Mouse (Mus musculus) megakaryocyte, embryonic 14.5 days (primary cell): Measurements from ENCODE around the gene Gm20425.

ENCODE experiments used
- FLI1 ChIP-seq: IDR thresholded peaks from 2 replicates; pipeline ENCODE4 v1.6.1; 2012; ENCODE audit warnings: low read length, inconsistent platforms, mixed read lengths
- GATA1 ChIP-seq: IDR thresholded peaks from 3 replicates; pipeline ENCODE4 v1.6.1; 2012; ENCODE audit warnings: mixed read lengths, low read length, inconsistent platforms, borderline replicate concordance

- TF ChIP-seq FLI1: no peak
- no peak for TF ChIP-seq GATA1
These were observed 46.8 kb upstream of the Gm20425 start for GRCm38 (mm10) chr9:103276876-103277275.
